Mouse (Mus musculus) fibroblast of lung, adult 2 months (primary cell): ENCODE data around the gene Exosc1.
A peak's percentile ranks its signal among the peaks of the same experiment; 100 is the strongest.
"Not testable (repeated sequence)": the region's sequence is repeated elsewhere in the genome, so short reads cannot be mapped to it uniquely, and the experiment has no call there.

Experiments used
- DNase-seq: peaks from one replicate; pipeline ENCODE4 v3.0.0-alpha.2; 2011; ENCODE audit warnings: low read depth

The Exosc1 gene

GRCm38 (mm10) chr19:41933179-41934086 is at the start of gene Exosc1, which contains the start of gene Zdhhc16:
Exosc1 (minus strand) TSS chr19:41933423.
Zdhhc16 (plus strand) TSS chr19:41933480.
- DNase-seq, result peak; percentile 99

GRCm38 (mm10) chr19:41982791-41983150 is 49.5 kb upstream of the Exosc1 start:
- no peak for DNase-seq

- no peak for DNase-seq
Measured at GRCm38 (mm10) chr19:41981931-41982790, 48.9 kb upstream of the Exosc1 start.

GRCm38 (mm10) chr19:41981595-41981927 is 48.3 kb upstream of the Exosc1 start, which contains the start of gene Ubtd1:
Ubtd1 (plus strand) TSS chr19:41981763.
- no peak for DNase-seq

- peak; percentile 95 for DNase-seq
Measured at GRCm38 (mm10) chr19:41980819-41981594, 47.8 kb upstream of the Exosc1 start, which contains the start of gene Mms19. Mms19 (minus strand) TSS chr19:41981157.

GRCm38 (mm10) chr19:41980422-41980818 is 47.2 kb upstream of the Exosc1 start:
- DNase-seq, result no peak

- no peak for DNase-seq
Measured at GRCm38 (mm10) chr19:41973891-41974794, 40.9 kb upstream of the Exosc1 start.

GRCm38 (mm10) chr19:41969618-41970017 is 36.4 kb upstream of the Exosc1 start:
- no peak for DNase-seq

- DNase-seq, result no peak
Measured at GRCm38 (mm10) chr19:41953574-41953973, 20.4 kb upstream of the Exosc1 start.

- DNase-seq, result no peak
Measured at GRCm38 (mm10) chr19:41952287-41952686, 19.1 kb upstream of the Exosc1 start.

- DNase-seq, result no peak
Measured at GRCm38 (mm10) chr19:41943841-41944240, 10.6 kb upstream of the Exosc1 start.

GRCm38 (mm10) chr19:41938539-41938938 is 5.3 kb upstream of the Exosc1 start:
- DNase-seq, result no peak

GRCm38 (mm10) chr19:41935921-41936320 is 2.7 kb upstream of the Exosc1 start:
- DNase-seq, result peak; percentile 27

GRCm38 (mm10) chr19:41934124-41934523 is 901 bp upstream of the Exosc1 start:
- DNase-seq, result no peak

GRCm38 (mm10) chr19:41932686-41933085 is 537 bp downstream of the Exosc1 start:
- DNase-seq, result no peak

- no peak for DNase-seq
Measured at GRCm38 (mm10) chr19:41920412-41921067, 12.7 kb downstream of the Exosc1 start.

GRCm38 (mm10) chr19:41919471-41919870 is 13.8 kb downstream of the Exosc1 start:
- DNase-seq, result no peak

- no peak for DNase-seq
Measured at GRCm38 (mm10) chr19:41916853-41917252, 16.4 kb downstream of the Exosc1 start.

GRCm38 (mm10) chr19:41915294-41915693 is 17.9 kb downstream of the Exosc1 start:
- no peak for DNase-seq

GRCm38 (mm10) chr19:41914592-41914882 is 18.7 kb downstream of the Exosc1 start:
- not testable (repeated sequence) for DNase-seq
